ENCODE assay signal across 22 mouse cellular contexts in genomic region chr14:45011260-45011659, GRCm38 (mm10). TPM values are rescaled to one million over a fixed set of nuclear protein-coding genes. Genes with fewer than 3 reads are reported as not detected.
DNase-seq lines count a peak whose midpoint lies in the region; ATAC-seq and TF ChIP-seq lines count a peak whose summit lies in the region.
"Had no signal": no experiment of that assay in that cellular context is flagged by ENCODE, and none has a peak within 500 bp of the region (broad histone marks: within the 10 kb centered on the region; RNA-seq: fewer than 3 reads in every experiment).

No protein-coding gene starts in this region.

- ATAC-seq in activated CD4-positive, CD25-positive, alpha-beta regulatory T cell, adult 4 months: peak; percentile 34
- ATAC-seq in hematopoietic stem cell, adult 5-6 weeks (replicated peaks in 1 of 2; ENCODE audit: insufficient read depth in 1 of 2, low FRiP score in 2 of 2, low TSS enrichment in 1 of 2, low read depth in 1 of 2, poor library complexity in 2 of 2, severe bottlenecking in 2 of 2): peak; percentile 100
- ATAC-seq in liver, embryonic 14.5 days (ENCODE audit: insufficient read depth): peak; percentile 65; the same call in 1 of the 2 replicates
- ATAC-seq in megakaryocyte progenitor cell, adult 5-6 weeks (replicated peaks; ENCODE audit: poor library complexity): peak; percentile 99
- no peak for ATAC-seq in forebrain, embryonic 15.5 days (replicated peaks)
- ATAC-seq: forebrain, embryonic 16.5 days; hindbrain, postnatal 0 days had no signal

- no peaks in the 10 kb centered on the region for H3K36me3 ChIP-seq in liver, embryonic 14.5 days (replicated peaks; ENCODE audit: control insufficient read depth, insufficient read depth, low read depth)
- H3K36me3 ChIP-seq in forebrain, embryonic 15.5 days: no peaks in the 10 kb centered on the region
- H3K36me3 ChIP-seq: embryonic facial prominence, embryonic 15.5 days; forebrain, embryonic 10.5 days; heart, embryonic 13.5 days; hindbrain, embryonic 13.5 days had no signal

- no peaks in the 10 kb centered on the region for H3K9me3 ChIP-seq in liver, embryonic 14.5 days (ENCODE audit: control insufficient read depth, low read length)
- H3K9me3 ChIP-seq in forebrain, embryonic 15.5 days: no peaks in the 10 kb centered on the region
- H3K9me3 ChIP-seq: embryonic facial prominence, embryonic 15.5 days; forebrain, embryonic 10.5 days; heart, embryonic 13.5 days; hindbrain, embryonic 13.5 days had no signal

- 0 out of 4 replicates have a peak, but pooled peaks cover 0 to 1% of the 10 kb centered on the region in 2 experiments for H3K4me1 ChIP-seq in liver, embryonic 14.5 days (replicated peaks; ENCODE audit: control insufficient read depth in 2 of 2, insufficient read depth in 2 of 2, low read length in 1 of 2)
- H3K4me1 ChIP-seq in forebrain, embryonic 15.5 days: no peaks in the 10 kb centered on the region
- H3K4me1 ChIP-seq: embryonic facial prominence, embryonic 15.5 days; forebrain, embryonic 10.5 days; heart, embryonic 13.5 days; hindbrain, embryonic 13.5 days had no signal

- intact Hi-C loops in left cerebral cortex, postnatal 4 days (cut with DNase I): no loop called here

- no peak overlapping the region for H3K9ac ChIP-seq in liver, embryonic 14.5 days (replicated peaks)
- H3K9ac ChIP-seq in forebrain, embryonic 15.5 days (replicated peaks): no peak overlapping the region
- H3K9ac ChIP-seq: embryonic facial prominence, embryonic 15.5 days; heart, embryonic 13.5 days; hindbrain, embryonic 13.5 days had no signal

- no peaks in the 10 kb centered on the region for H3K27me3 ChIP-seq in liver, embryonic 14.5 days (ENCODE audit: control insufficient read depth, insufficient read depth, low read length)
- H3K27me3 ChIP-seq in forebrain, embryonic 15.5 days: no peaks in the 10 kb centered on the region
- H3K27me3 ChIP-seq: embryonic facial prominence, embryonic 15.5 days; heart, embryonic 13.5 days; hindbrain, embryonic 13.5 days had no signal

- TF ChIP-seq EP300 in liver, embryonic 14.5 days (IDR thresholded peaks at IDR 0.05; ENCODE audit: low read depth): no peak

- DNase-seq in liver, embryonic 14.5 days (ENCODE audit: low read depth in 3 of 3, low spot score in 3 of 3): no peak
- DNase-seq in T-cell, adult 2 months (ENCODE audit: low spot score): no peak
- DNase-seq in left cerebral cortex, postnatal 4 days: no peak
- DNase-seq: adrenal gland, postnatal 14 days; cerebellum, adult 18-20 months; cerebellum, adult 9-11 months; cerebellum, postnatal 36 days; embryo, embryonic 11 days; gastrocnemius, postnatal 25 days; heart, adult 11 months; heart, postnatal 36 days had no signal

- H3K27ac ChIP-seq in liver, embryonic 14.5 days: no peak overlapping the region
- H3K27ac ChIP-seq in forebrain, embryonic 15.5 days (replicated peaks): no peak overlapping the region
- H3K27ac ChIP-seq: embryonic facial prominence, embryonic 15.5 days; forebrain, embryonic 10.5 days; heart, embryonic 13.5 days; hindbrain, embryonic 13.5 days; hindbrain, postnatal 0 days had no signal

- no peak for TF ChIP-seq CTCF in liver, embryonic 14.5 days (IDR thresholded peaks at IDR 0.05; ENCODE audit: low read depth)

- 18% methylated on average over 2 of the region's 2 CpGs for WGBS in liver, embryonic 14.5 days (ENCODE audit: insufficient replicate concordance)
- WGBS in forebrain, embryonic 15.5 days: 69% methylated on average over 2 of the region's 2 CpGs

- H3K4me3 ChIP-seq in liver, embryonic 14.5 days (ENCODE audit: insufficient read depth in 1 of 2, low read depth in 2 of 2, low read length in 2 of 2): no peak overlapping the region
- no peak overlapping the region for H3K4me3 ChIP-seq in forebrain, embryonic 15.5 days
- H3K4me3 ChIP-seq: embryonic facial prominence, embryonic 15.5 days; erythroblast, embryonic 14.5 days; forebrain, embryonic 10.5 days; heart, embryonic 13.5 days; hindbrain, embryonic 13.5 days had no signal

- H3K4me2 ChIP-seq in liver, embryonic 14.5 days (ENCODE audit: low read depth): no peak overlapping the region
- H3K4me2 ChIP-seq in forebrain, embryonic 15.5 days (replicated peaks): no peak overlapping the region
- H3K4me2 ChIP-seq: embryonic facial prominence, embryonic 15.5 days; heart, embryonic 13.5 days; hindbrain, embryonic 13.5 days had no signal

RNA-seq across cellular contexts. Expression of gene Ptger2, which starts 23.3 kb away (rescaled TPM):
- polyA plus RNA-seq in activated CD4-positive, CD25-positive, alpha-beta regulatory T cell, adult 4 months (2017; shearing (Covaris generic)): 10 to 100 TPM; 36.1 to 41.2 TPM
- total RNA-seq in hematopoietic stem cell, adult 5-6 weeks (2017): 1.4 and 2.5 TPM in 2 replicates
- polyA plus RNA-seq in liver, embryonic 14.5 days (2012; rRNA removed): 0.17 and 0.27 TPM in 2 replicates
- polyA plus RNA-seq in liver, embryonic 14.5 days (2014; fragmentation: Nextera tagmentation; extraction: Ambion mirVana): 0.38 and 0.47 TPM in 2 replicates
- total RNA-seq in megakaryocyte progenitor cell, adult 5-6 weeks (2015): 4.6 and 6.1 TPM in 2 replicates
- total RNA-seq in megakaryocyte progenitor cell, adult 5-6 weeks (2017): 2.1 and 3.5 TPM in 2 replicates
- polyA plus RNA-seq in forebrain, embryonic 15.5 days (2015; fragmentation: Nextera tagmentation; extraction: Ambion mirVana): 0.20 and 0.34 TPM in 2 replicates
- total RNA-seq in left cerebral cortex, postnatal 4 days (2021): 1 to 10 TPM in 1 of 2 experiments, under 1 TPM in 1; 0.60 to 1.0 TPM
- polyA plus RNA-seq: forebrain, embryonic 10.5 days had no signal
